Mouse (Mus musculus): ENCODE results near the gene Lcn8. TPM values are rescaled to one million over a fixed set of nuclear protein-coding genes. Genes with fewer than 3 reads are reported as not detected.
"Not testable (repeated sequence)": the region's sequence is repeated elsewhere in the genome, so short reads cannot be mapped to it uniquely, and the experiment has no call there.

Lcn8 gene
- polyA plus RNA-seq, 1 experiment from 2014 or later = not detected

GRCm38 (mm10) chr2:25682426-25682825, 29.5 kb downstream of the Lcn8 start, which contains the start of gene Lcn10:
Lcn10 (plus strand) TSS chr2:25682726.
- Histone ChIP-seq H3K36me3 (ENCODE audit: insufficient read depth, low read length) (no peaks in the 10 kb centered on the region), H3K9ac (replicated peaks; ENCODE audit: low read depth) (no peak within 1 kb of the TSS), H3K27ac (ENCODE audit: low read length) (no peak within 1 kb of the TSS), H3K9me3 (ENCODE audit: low read length) (no peaks in the 10 kb centered on the region), H3K4me3 (ENCODE audit: low read depth, low read length) (no peak within 1 kb of the TSS), H3K4me1 (ENCODE audit: insufficient read depth, low read depth, low read length) (no peaks in the 10 kb centered on the region), H3K4me2 (replicated peaks; ENCODE audit: low read depth, low read length) (no peak within 1 kb of the TSS), H3K27me3 (replicated peaks; ENCODE audit: insufficient read depth, low read length) (no peaks in the 10 kb centered on the region)
- WGBS = 46% methylated on average over 2 of the region's 2 CpGs
- no peak for DNase-seq (ENCODE audit: low spot score)
- no peak for TF ChIP-seq EP300 (IDR thresholded peaks at IDR 0.05)
- no peak for TF ChIP-seq CTCF (IDR thresholded peaks at IDR 0.05)
- ATAC-seq = no peak

DNA sequence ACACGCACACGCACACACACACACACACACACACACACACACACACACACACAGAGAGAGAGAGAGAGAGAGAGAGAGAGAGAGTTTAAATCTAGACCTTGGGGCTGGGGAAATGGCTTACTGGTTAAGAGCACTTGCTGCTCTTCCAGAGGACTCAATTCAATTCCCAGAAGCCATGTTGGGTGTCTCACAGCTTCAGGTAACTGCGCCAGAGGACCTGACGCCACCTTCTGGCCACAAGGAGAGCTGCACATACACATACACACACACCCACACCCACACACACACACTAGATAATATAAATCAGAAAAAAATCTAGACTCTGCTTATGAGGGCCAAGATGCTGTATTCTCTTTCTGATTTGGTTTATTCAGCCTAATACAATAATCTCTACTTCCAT, 34.0 kb downstream of the Lcn8 start:
- Histone ChIP-seq H3K27ac (ENCODE audit: low read length) (no peak overlapping the region), H3K27me3 (replicated peaks; ENCODE audit: insufficient read depth, low read length) (no peaks in the 10 kb centered on the region), H3K4me3 (ENCODE audit: low read depth, low read length) (no peak overlapping the region), H3K9me3 (ENCODE audit: low read length) (no peaks in the 10 kb centered on the region), H3K4me2 (replicated peaks; ENCODE audit: low read depth, low read length) (no peak overlapping the region), H3K9ac (replicated peaks; ENCODE audit: low read depth) (no peak overlapping the region), H3K4me1 (ENCODE audit: insufficient read depth, low read depth, low read length) (no peaks in the 10 kb centered on the region), H3K36me3 (ENCODE audit: insufficient read depth, low read length) (no peaks in the 10 kb centered on the region)
- DNase-seq (ENCODE audit: low spot score) = no peak
- WGBS = 49% methylated on average over 3 of the region's 4 CpGs
- TF ChIP-seq EP300 (IDR thresholded peaks at IDR 0.05) (no peak), CTCF (IDR thresholded peaks at IDR 0.05) (no peak)
- ATAC-seq = no peak

- peak; percentile 81 for TF ChIP-seq CTCF (IDR thresholded peaks at IDR 0.05)
- TF ChIP-seq EP300 (IDR thresholded peaks at IDR 0.05) = no peak
- Histone ChIP-seq H3K4me1 (ENCODE audit: insufficient read depth, low read depth, low read length) (no peaks in the 10 kb centered on the region), H3K36me3 (ENCODE audit: insufficient read depth, low read length) (no peaks in the 10 kb centered on the region), H3K9me3 (ENCODE audit: low read length) (no peaks in the 10 kb centered on the region), H3K9ac (replicated peaks; ENCODE audit: low read depth) (no peak overlapping the region), H3K27me3 (replicated peaks; ENCODE audit: insufficient read depth, low read length) (no peaks in the 10 kb centered on the region), H3K4me3 (ENCODE audit: low read depth, low read length) (no peak overlapping the region), H3K4me2 (replicated peaks; ENCODE audit: low read depth, low read length) (no peak overlapping the region), H3K27ac (ENCODE audit: low read length) (no peak overlapping the region)
- ATAC-seq = no peak
- peak; percentile 59 for DNase-seq (ENCODE audit: low spot score)
Observed at GRCm38 (mm10) chr2:25694605-25695004, 41.7 kb downstream of the Lcn8 start.

- Histone ChIP-seq H3K4me1 (ENCODE audit: insufficient read depth, low read depth, low read length) (no peaks in the 10 kb centered on the region), H3K4me3 (ENCODE audit: low read depth, low read length) (no peak overlapping the region), H3K27me3 (replicated peaks; ENCODE audit: insufficient read depth, low read length) (no peaks in the 10 kb centered on the region), H3K9me3 (ENCODE audit: low read length) (no peaks in the 10 kb centered on the region), H3K36me3 (ENCODE audit: insufficient read depth, low read length) (no peaks in the 10 kb centered on the region), H3K4me2 (replicated peaks; ENCODE audit: low read depth, low read length) (no peak overlapping the region), H3K9ac (replicated peaks; ENCODE audit: low read depth) (no peak overlapping the region), H3K27ac (ENCODE audit: low read length) (no peak overlapping the region)
- TF ChIP-seq CTCF (IDR thresholded peaks at IDR 0.05) (no peak), EP300 (IDR thresholded peaks at IDR 0.05) (no peak)
- ATAC-seq (no peak), DNase-seq (ENCODE audit: low spot score) (no peak)
- WGBS = 47% methylated on average over 4 of the region's 4 CpGs
Observed at GRCm38 (mm10) chr2:25696951-25697350, 44.0 kb downstream of the Lcn8 start.

DNA sequence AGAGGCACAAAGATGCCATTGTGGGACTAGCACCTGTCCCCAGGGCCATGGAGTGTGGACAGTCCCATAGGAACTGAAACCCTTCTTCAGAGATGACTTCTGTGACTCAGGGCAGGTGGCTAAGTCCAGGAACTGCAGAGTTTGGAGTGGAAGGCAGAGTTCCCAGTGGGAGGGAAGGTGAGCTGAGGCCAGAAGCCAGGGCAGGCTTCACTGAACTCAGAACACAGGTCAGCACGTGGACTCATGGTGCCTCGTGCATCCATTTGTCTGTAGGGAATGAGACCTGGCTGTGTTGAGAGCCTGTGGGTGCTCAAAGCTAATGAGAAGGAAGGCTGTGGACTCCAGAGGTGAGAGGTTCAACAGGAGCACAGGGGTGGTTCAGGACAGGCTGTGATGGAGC, 45.8 kb downstream of the Lcn8 start:
- no peak overlapping the region for H3K27ac ChIP-seq (ENCODE audit: low read length)
- no peaks in the 10 kb centered on the region for H3K9me3 ChIP-seq (ENCODE audit: low read length)
- ATAC-seq (no peak), DNase-seq (ENCODE audit: low spot score) (no peak)
- no peak overlapping the region for H3K4me2 ChIP-seq (replicated peaks; ENCODE audit: low read depth, low read length)
- TF ChIP-seq EP300 (IDR thresholded peaks at IDR 0.05) = no peak
- TF ChIP-seq CTCF (IDR thresholded peaks at IDR 0.05) = no peak
- H3K27me3 ChIP-seq (replicated peaks; ENCODE audit: insufficient read depth, low read length) = no peaks in the 10 kb centered on the region
- H3K4me1 ChIP-seq (ENCODE audit: insufficient read depth, low read depth, low read length) = no peaks in the 10 kb centered on the region
- no peak overlapping the region for H3K4me3 ChIP-seq (ENCODE audit: low read depth, low read length)
- H3K9ac ChIP-seq (replicated peaks; ENCODE audit: low read depth) = no peak overlapping the region
- 82% methylated on average over 2 of the region's 2 CpGs for WGBS
- no peaks in the 10 kb centered on the region for H3K36me3 ChIP-seq (ENCODE audit: insufficient read depth, low read length)

- not testable (repeated sequence) for H3K9me3 ChIP-seq (ENCODE audit: low read length); H3K4me1 ChIP-seq (ENCODE audit: insufficient read depth, low read depth, low read length); H3K27me3 ChIP-seq (replicated peaks; ENCODE audit: insufficient read depth, low read length); H3K27ac ChIP-seq (ENCODE audit: low read length); H3K9ac ChIP-seq (replicated peaks; ENCODE audit: low read depth); H3K4me3 ChIP-seq (ENCODE audit: low read depth, low read length); DNase-seq (ENCODE audit: low spot score); ATAC-seq; H3K36me3 ChIP-seq (ENCODE audit: insufficient read depth, low read length); H3K4me2 ChIP-seq (replicated peaks; ENCODE audit: low read depth, low read length)
- WGBS = 56% methylated on average over 3 of the region's 3 CpGs
Observed at GRCm38 (mm10) chr2:25699743-25700142, 46.8 kb downstream of the Lcn8 start, which contains the start of gene Obp2a. Obp2a (plus strand) TSS chr2:25700043.

DNA sequence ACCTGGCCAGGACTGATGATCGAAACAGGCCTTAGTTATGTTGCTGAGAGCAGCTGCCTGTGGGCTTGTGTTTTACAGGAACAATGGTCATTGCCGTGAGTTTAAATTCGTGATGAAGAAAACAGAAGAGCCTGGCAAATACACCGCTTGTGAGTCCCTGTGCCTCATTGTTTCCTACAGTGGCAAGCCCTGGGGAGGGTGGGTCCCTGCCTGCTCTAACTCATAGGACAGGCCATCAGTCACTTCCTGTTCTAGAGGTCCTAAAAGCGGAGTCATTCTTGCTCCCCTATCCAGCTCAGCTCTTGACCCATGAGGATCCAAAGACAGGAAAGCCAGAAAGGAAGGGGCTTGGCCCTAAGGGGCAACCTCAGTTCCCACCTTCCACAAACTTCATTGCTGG, 48.1 kb downstream of the Lcn8 start:
- DNase-seq (ENCODE audit: low spot score) (no peak), ATAC-seq (no peak)
- Histone ChIP-seq H3K4me1 (ENCODE audit: insufficient read depth, low read depth, low read length) (no peaks in the 10 kb centered on the region), H3K4me3 (ENCODE audit: low read depth, low read length) (no peak overlapping the region), H3K4me2 (replicated peaks; ENCODE audit: low read depth, low read length) (no peak overlapping the region), H3K36me3 (ENCODE audit: insufficient read depth, low read length) (no peaks in the 10 kb centered on the region), H3K9me3 (ENCODE audit: low read length) (no peaks in the 10 kb centered on the region), H3K27me3 (replicated peaks; ENCODE audit: insufficient read depth, low read length) (no peaks in the 10 kb centered on the region), H3K27ac (ENCODE audit: low read length) (no peak overlapping the region), H3K9ac (replicated peaks; ENCODE audit: low read depth) (no peak overlapping the region)
- TF ChIP-seq EP300 (IDR thresholded peaks at IDR 0.05) (no peak), CTCF (IDR thresholded peaks at IDR 0.05) (no peak)
- 68% methylated on average over 5 of the region's 5 CpGs for WGBS

Data from lung, postnatal 0 days (tissue).